Mouse (Mus musculus): ENCODE results near the gene Tpcn1. TPM values are rescaled to one million over a fixed set of nuclear protein-coding genes. Genes with fewer than 3 reads are reported as not detected.

Gene Tpcn1
- 107 and 136 TPM in 2 replicates for total RNA-seq (2015; ENCODE audit: low replicate concordance)
- total RNA-seq (2017; ENCODE audit: low replicate concordance), result 57.0 and 72.9 TPM in 2 replicates

- ATAC-seq (replicated peaks; ENCODE audit: low FRiP score, poor library complexity, severe bottlenecking), result peak; percentile 80
These were observed at the start of gene Tpcn1, which contains the start of gene Iqcd for GRCm38 (mm10) chr5:120588569-120589094. Tpcn1 (minus strand) TSS chr5:120588673. Iqcd (plus strand) TSS chr5:120589016.

- no peak for ATAC-seq (replicated peaks; ENCODE audit: low FRiP score, poor library complexity, severe bottlenecking)
These were observed 47.2 kb upstream of the Tpcn1 start for GRCm38 (mm10) chr5:120635633-120636032.

- ATAC-seq (replicated peaks; ENCODE audit: low FRiP score, poor library complexity, severe bottlenecking), result no peak
These were observed 46.4 kb upstream of the Tpcn1 start for GRCm38 (mm10) chr5:120634860-120635259.

- ATAC-seq (replicated peaks; ENCODE audit: low FRiP score, poor library complexity, severe bottlenecking), result no peak
These were observed 45.7 kb upstream of the Tpcn1 start, which contains the start of gene Cfap73 for GRCm38 (mm10) chr5:120634131-120634530. Cfap73 (minus strand) TSS chr5:120634235.

- ATAC-seq (replicated peaks; ENCODE audit: low FRiP score, poor library complexity, severe bottlenecking), result no peak
These were observed 43.4 kb upstream of the Tpcn1 start for GRCm38 (mm10) chr5:120631892-120632291.

- ATAC-seq (replicated peaks; ENCODE audit: low FRiP score, poor library complexity, severe bottlenecking), result no peak
These were observed 42.7 kb upstream of the Tpcn1 start for GRCm38 (mm10) chr5:120631128-120631527.

- ATAC-seq (replicated peaks; ENCODE audit: low FRiP score, poor library complexity, severe bottlenecking), result no peak
These were observed 40.2 kb upstream of the Tpcn1 start for GRCm38 (mm10) chr5:120628624-120629023.

GRCm38 (mm10) chr5:120627515-120628300, 39.2 kb upstream of the Tpcn1 start:
- ATAC-seq (replicated peaks; ENCODE audit: low FRiP score, poor library complexity, severe bottlenecking), result no peak

GRCm38 (mm10) chr5:120626399-120626798, 37.9 kb upstream of the Tpcn1 start:
- no peak for ATAC-seq (replicated peaks; ENCODE audit: low FRiP score, poor library complexity, severe bottlenecking)

GRCm38 (mm10) chr5:120624427-120624826, 36.0 kb upstream of the Tpcn1 start:
- no peak for ATAC-seq (replicated peaks; ENCODE audit: low FRiP score, poor library complexity, severe bottlenecking)

- no peak for ATAC-seq (replicated peaks; ENCODE audit: low FRiP score, poor library complexity, severe bottlenecking)
These were observed 33.9 kb upstream of the Tpcn1 start for GRCm38 (mm10) chr5:120622198-120622851.

- no peak for ATAC-seq (replicated peaks; ENCODE audit: low FRiP score, poor library complexity, severe bottlenecking)
These were observed 33.3 kb upstream of the Tpcn1 start for GRCm38 (mm10) chr5:120621846-120622197.

GRCm38 (mm10) chr5:120621078-120621765, 32.7 kb upstream of the Tpcn1 start:
- ATAC-seq (replicated peaks; ENCODE audit: low FRiP score, poor library complexity, severe bottlenecking), result no peak

- ATAC-seq (replicated peaks; ENCODE audit: low FRiP score, poor library complexity, severe bottlenecking), result peak; percentile 67
These were observed 32.1 kb upstream of the Tpcn1 start for GRCm38 (mm10) chr5:120620375-120621077.

GRCm38 (mm10) chr5:120619201-120619600, 30.7 kb upstream of the Tpcn1 start:
- 0 out of 2 replicates have a peak, but pooled peaks have one; percentile 33 for ATAC-seq (replicated peaks; ENCODE audit: low FRiP score, poor library complexity, severe bottlenecking)

- ATAC-seq (replicated peaks; ENCODE audit: low FRiP score, poor library complexity, severe bottlenecking), result no peak
These were observed 30.3 kb upstream of the Tpcn1 start for GRCm38 (mm10) chr5:120618778-120619177.

- no peak for ATAC-seq (replicated peaks; ENCODE audit: low FRiP score, poor library complexity, severe bottlenecking)
These were observed 27.4 kb upstream of the Tpcn1 start for GRCm38 (mm10) chr5:120615903-120616302.

GRCm38 (mm10) chr5:120612822-120613604, 24.5 kb upstream of the Tpcn1 start:
- peak; percentile 87 for ATAC-seq (replicated peaks; ENCODE audit: low FRiP score, poor library complexity, severe bottlenecking)

- peak; percentile 78 for ATAC-seq (replicated peaks; ENCODE audit: low FRiP score, poor library complexity, severe bottlenecking)
These were observed 24.0 kb upstream of the Tpcn1 start, which contains the start of the genes Rita1 and Ddx54 for GRCm38 (mm10) chr5:120612442-120612821. Rita1 (minus strand) TSS chr5:120612589. Ddx54 (plus strand) TSS chr5:120612739.

Data from erythroid progenitor cell, adult 5-6 weeks (primary cell).